Mouse (Mus musculus): Measurements from ENCODE around the gene Uqcc2. TPM values are rescaled to one million over a fixed set of nuclear protein-coding genes. Genes with fewer than 3 reads are reported as not detected.

The Uqcc2 gene
- polyA plus RNA-seq, 1 experiment = 349 TPM

DNA sequence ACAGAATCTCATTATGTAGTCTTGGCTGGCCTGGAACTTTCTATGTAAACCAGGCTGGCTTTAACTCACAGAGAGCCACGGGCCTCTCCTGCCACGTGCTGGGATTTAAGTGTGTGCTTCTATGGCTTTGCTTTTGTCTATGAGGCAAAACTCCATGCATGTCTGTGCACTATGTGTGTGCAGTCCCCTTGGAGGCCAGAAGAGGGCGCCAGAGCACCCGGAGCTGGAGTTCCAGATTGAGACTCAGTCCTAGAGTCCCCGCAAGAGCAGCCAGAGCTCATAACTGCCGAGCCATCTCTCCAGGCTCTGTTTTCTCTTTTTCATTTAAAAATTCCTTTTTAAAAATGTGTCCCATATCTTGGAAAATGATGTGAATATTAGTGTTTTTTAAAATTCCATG is 55.8 kb downstream of the Uqcc2 start:
- no peak for TF ChIP-seq GATA1 (IDR thresholded peaks at IDR 0.05; ENCODE audit: low read length)

DNA sequence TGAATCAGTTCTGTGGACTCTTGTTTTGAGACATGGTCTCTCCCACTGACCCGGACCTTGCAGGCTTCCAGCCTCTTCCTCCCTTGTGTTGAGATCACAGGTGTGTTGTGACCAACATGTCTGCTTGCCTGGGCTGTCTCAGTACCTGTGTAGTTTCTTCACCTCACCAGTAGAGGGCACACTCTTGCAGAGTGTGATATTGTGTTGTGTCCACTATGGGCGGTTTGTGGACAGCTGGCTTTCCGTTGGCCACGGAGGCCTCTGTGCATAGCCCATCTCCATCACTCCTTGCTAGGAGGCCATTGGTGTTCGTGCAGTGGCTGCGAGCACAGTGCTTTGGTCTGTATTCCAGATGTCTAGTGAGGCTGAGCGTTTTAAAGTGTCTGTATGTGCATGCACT is 56.6 kb downstream of the Uqcc2 start:
- TF ChIP-seq GATA1 (IDR thresholded peaks at IDR 0.05; ENCODE audit: low read length) = no peak

DNA sequence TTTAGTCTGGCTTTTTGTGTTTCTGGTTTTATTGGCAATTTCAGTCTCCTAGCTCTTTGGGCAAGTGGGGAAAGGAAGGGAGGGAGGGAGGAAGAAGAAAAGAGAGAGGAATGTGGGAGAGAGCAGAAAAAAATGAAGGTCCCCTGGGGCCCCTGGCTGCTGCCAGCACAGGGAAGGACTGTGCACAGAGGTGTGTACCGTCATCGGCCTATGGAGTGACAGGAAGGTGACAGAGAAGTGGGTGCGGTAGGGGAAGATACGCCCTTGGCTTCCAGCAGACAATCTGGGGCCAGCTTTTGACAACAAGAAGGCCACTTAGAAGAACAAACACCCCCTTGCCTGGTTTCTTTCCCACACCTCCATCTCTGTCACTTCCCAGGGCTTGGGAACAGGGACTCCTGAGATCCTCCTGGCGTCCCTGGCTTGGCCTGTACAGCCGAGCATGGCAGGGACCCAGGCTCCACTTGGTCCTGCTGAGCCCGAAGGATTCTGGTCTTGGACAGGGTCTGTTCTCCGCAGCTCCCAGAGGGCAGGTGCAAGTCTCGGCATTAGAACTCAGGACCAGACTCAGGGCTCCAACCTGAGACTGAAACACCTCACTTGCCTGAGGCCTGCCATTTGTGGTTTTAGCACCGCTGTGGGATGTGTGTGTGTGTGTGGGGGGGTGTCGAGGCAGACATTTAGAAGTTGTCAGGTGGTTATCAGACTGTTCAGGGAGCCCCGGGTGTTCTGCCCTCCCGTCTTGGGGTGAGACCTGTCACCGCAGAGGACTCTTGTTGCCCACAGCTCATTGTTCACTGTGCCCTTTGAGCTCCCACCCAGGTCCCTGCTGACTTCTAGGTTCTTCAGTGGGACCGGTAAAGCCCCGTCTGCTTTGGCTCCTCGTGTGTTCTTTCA is 58.6 kb downstream of the Uqcc2 start:
- no peak for TF ChIP-seq GATA1 (IDR thresholded peaks at IDR 0.05; ENCODE audit: low read length)

DNA sequence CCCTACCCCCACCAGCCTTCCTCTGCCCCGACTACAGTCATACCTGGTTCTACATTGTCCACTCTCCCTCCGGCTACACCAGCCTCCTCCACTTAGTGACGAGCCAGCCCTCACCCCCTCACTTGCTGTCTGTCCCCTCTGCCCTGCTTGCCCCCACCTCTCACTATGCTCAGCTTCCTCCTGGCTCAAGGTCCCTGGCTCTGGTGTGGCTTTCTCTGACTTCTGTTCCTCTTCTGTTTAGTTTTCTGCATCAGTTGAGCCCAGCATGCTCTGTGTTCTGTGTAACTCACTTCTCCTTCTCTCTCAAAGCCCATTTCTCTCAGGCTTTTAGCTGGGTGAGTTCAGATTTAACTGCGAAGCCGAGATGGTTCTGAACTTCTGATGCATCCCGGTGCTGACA is 59.5 kb downstream of the Uqcc2 start:
- TF ChIP-seq GATA1 (IDR thresholded peaks at IDR 0.05; ENCODE audit: low read length) = no peak

- no peak for TF ChIP-seq GATA1 (IDR thresholded peaks at IDR 0.05; ENCODE audit: low read length)
These were observed 59.9 kb downstream of the Uqcc2 start for GRCm38 (mm10) chr17:27073778-27074177.

GRCm38 (mm10) chr17:27073126-27073525 is 60.6 kb downstream of the Uqcc2 start:
- TF ChIP-seq GATA1 (IDR thresholded peaks at IDR 0.05; ENCODE audit: low read length) = no peak

Other genes starting within 250 kb of the Uqcc2 start
- gene Kifc5b, start 216.8 kb downstream of the Uqcc2 start, polyA plus RNA-seq (2012) = 31.9 and 36.2 TPM in 2 replicates
- 16.7 and 18.8 TPM in 2 replicates for gene Phf1, start 200.9 kb downstream of the Uqcc2 start, polyA plus RNA-seq (2012)
- gene Cuta, start 194.3 kb downstream of the Uqcc2 start, polyA plus RNA-seq (2012) = 473 and 542 TPM in 2 replicates
- gene Syngap1, start 192.7 kb downstream of the Uqcc2 start, polyA plus RNA-seq (2012) = 19.3 and 20.8 TPM in 2 replicates
- 7.7 and 12.8 TPM in 2 replicates for gene Zbtb9, start 160.7 kb downstream of the Uqcc2 start, polyA plus RNA-seq (2012)
- 193 and 211 TPM in 2 replicates for gene Bak1, start 104.9 kb downstream of the Uqcc2 start, polyA plus RNA-seq (2012)
- 3.4 and 3.8 TPM in 2 replicates for gene Itpr3, start 76.6 kb downstream of the Uqcc2 start, polyA plus RNA-seq (2012)
- gene Ip6k3, start 33.9 kb upstream of the Uqcc2 start, polyA plus RNA-seq (2012) = not detected in 2 replicates
- 78.6 and 92.5 TPM in 2 replicates for gene Lemd2, start 70.6 kb upstream of the Uqcc2 start, polyA plus RNA-seq (2012)